Mouse (Mus musculus) spleen, adult 2 months (tissue): Measurements from ENCODE around the gene Ctss.

Source experiments
- CTCF ChIP-seq: fragments of 200-500 bp; IDR thresholded peaks from 2 replicates; pipeline ENCODE4 v1.5.1; 2011; ENCODE audit warnings: mild to moderate bottlenecking, inconsistent platforms; ENCODE audit not compliant: insufficient read depth, insufficient read length, insufficient replicate concordance; ENCODE audit errors: extremely low read depth
- POLR2A ChIP-seq: fragments of 200-500 bp; IDR thresholded peaks from 2 replicates; pipeline ENCODE4 v1.6.1; 2011; ENCODE audit warnings: low read depth, low read length, inconsistent platforms

DNA sequence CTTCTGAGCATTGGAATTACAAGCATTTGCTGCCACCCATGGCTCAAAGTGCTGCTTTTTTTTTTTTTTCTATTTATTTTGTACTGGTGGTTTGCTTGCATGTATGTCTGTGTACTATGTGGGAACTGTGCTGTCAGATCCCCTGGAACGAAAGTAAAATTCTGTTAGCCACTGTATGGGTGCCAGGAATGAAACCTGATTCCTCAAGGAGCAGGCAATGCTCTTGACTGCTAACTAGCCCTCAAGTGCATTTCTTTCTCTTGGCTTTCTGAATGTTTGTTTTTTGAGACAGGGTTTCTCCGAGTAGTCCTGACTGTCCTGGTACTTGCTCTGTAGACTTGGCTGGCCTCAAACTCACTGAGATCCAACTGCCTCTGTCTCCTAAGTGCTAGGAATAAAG lies 35.2 kb downstream of the Ctss start:
- TF ChIP-seq CTCF (no peak), POLR2A (no peak)
